Mouse (Mus musculus) retina, adult 2 months (tissue): Measurements from ENCODE around the gene Glrb.

ENCODE experiments used
- DNase-seq: peaks from one replicate; pipeline ENCODE4 v3.0.0-alpha.2; 2012; ENCODE audit warnings: low read depth, low spot score

Gene Glrb

DNA sequence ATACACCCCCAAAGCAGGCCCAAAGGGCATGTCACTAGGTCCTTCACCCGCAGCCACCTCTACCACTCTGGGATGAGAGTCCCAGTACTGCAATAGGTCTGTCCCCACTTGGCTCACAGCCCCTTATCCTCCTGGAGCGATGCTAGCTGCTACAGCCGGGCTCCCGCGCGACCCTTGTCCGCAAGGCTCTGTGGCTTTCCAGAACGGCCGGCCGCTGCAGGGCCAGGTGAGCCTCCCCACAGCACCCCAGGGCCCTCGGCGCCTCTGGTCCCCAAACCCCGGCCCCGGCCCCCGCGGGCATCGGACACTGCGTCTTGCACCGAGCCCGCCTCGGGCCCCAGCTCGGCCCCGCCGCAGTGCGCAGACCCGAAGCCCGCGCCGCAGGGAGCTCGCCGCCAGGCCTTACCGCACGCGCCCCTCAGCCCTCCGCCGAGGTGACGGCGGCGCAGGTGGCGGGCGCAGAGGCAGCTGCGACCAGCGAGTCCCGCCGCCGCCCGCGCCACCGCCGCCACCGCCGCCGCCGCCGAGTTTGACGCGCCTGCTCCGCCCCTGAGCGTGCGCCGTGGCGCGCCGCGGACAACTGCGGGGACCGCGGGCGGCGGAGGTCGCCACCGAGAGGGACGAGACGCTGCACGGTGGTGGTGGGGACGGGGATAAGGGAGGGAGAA is at the start of gene Glrb:
Glrb (minus strand) TSS at position 550 of the 668 bp plus-strand sequence.
- no peak for DNase-seq

- DNase-seq = no peak
Measured at GRCm38 (mm10) chr3:80959965-80960364, 46.5 kb upstream of the Glrb start.

DNA sequence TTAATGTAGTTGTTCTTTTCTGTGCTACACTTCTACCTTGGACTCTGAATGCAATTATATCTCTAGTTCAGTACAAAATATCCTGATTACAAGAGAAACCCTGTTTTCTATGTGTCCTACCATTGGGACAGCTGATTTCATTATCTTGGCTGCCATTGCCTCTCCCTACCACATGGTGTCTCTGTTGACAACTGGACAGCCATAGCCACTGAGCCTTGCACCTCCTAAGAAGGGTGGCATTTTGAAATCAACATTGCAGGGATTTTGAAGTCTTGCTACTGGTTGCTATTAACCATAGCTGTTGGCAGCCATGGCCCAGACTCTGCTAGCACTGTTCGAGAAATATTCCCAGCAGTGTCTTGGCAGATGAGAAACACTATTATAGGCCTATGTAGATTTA is 45.1 kb upstream of the Glrb start:
- DNase-seq = peak; percentile 13

- no peak for DNase-seq
Measured at GRCm38 (mm10) chr3:80913779-80914284, 372 bp upstream of the Glrb start.

GRCm38 (mm10) chr3:80894745-80895480 is 18.5 kb downstream of the Glrb start:
- DNase-seq = no peak

GRCm38 (mm10) chr3:80894328-80894727 is 19.1 kb downstream of the Glrb start:
- no peak for DNase-seq

- DNase-seq = no peak
Measured at GRCm38 (mm10) chr3:80893055-80893690, 20.3 kb downstream of the Glrb start.

- no peak for DNase-seq
Measured at GRCm38 (mm10) chr3:80891087-80891486, 22.4 kb downstream of the Glrb start.

DNA sequence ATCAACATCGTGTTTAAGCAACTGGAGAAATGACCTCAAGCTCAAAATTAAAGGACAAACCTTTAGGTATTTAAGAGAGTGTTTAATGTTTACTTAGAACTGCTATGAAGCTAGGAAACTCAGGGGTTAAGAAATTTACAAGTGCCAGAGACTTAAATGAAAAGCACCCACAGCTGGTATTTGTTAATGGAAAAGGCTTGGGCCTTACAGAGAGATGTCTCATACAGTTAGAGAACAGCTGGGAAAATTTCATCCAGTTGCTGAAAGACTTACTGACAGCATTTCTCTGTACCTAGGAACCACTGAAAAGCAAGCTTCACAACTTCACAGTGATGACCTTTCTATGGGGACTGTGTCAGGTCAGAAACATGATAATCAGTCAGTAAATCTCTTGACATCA is 28.3 kb downstream of the Glrb start:
- no peak for DNase-seq

- no peak for DNase-seq
Measured at GRCm38 (mm10) chr3:80883601-80884000, 29.9 kb downstream of the Glrb start.

- DNase-seq = no peak
Measured at GRCm38 (mm10) chr3:80880660-80881293, 32.7 kb downstream of the Glrb start.

DNA sequence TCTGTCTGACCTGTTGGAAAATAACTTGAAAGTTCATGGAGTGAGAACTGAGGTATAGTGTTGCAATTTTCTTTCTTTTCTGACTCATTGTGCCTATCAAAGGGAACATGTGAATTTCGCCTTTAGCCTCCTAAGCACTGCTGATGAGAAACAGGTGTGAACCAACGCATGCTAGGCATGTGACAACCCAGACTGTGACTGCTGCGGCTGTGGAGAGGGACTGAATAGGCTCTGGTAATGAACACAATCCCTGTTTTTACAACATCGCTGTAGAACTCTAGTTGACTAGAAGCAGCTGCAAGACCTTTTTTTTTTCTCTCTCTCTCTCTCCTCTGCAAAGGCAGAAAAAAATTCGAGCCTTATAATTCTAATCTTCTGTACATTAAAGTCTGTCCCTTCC is 34.9 kb downstream of the Glrb start:
- DNase-seq = no peak

DNA sequence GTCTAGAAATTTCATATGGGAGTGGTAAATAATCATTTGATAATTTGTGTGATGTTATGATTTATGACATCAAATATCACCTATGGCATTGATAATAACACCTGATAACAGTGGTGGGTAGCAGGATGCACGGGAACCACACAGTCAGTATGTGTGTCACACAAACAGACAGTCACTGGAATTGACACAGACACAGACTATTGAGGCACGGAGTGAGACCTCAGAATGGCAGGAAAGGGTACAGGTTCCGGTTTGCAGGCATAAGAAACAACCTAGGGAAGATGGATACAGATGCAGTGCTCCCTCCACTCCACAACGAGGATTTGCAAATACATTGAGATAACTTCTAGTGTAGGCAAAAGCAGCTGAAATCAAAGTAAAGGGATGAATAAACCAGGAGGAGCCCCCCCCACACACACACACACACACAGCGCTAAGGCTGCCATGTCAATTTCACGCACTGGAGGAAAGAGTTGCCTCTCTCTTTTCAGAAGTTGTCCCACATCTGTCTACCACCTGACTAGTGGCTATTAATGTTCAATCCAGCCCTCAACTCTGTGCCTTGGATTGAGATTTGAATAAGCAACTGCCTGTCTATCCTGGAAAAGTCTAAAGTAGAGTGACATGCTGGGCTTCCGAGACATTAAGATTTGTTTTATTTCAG is 38.6 kb downstream of the Glrb start:
- no peak for DNase-seq

GRCm38 (mm10) chr3:80874081-80874480 is 39.4 kb downstream of the Glrb start:
- no peak for DNase-seq

- DNase-seq = no peak
Measured at GRCm38 (mm10) chr3:80871472-80872171, 41.8 kb downstream of the Glrb start.

GRCm38 (mm10) chr3:80867328-80867727 is 46.1 kb downstream of the Glrb start:
- DNase-seq = no peak

DNA sequence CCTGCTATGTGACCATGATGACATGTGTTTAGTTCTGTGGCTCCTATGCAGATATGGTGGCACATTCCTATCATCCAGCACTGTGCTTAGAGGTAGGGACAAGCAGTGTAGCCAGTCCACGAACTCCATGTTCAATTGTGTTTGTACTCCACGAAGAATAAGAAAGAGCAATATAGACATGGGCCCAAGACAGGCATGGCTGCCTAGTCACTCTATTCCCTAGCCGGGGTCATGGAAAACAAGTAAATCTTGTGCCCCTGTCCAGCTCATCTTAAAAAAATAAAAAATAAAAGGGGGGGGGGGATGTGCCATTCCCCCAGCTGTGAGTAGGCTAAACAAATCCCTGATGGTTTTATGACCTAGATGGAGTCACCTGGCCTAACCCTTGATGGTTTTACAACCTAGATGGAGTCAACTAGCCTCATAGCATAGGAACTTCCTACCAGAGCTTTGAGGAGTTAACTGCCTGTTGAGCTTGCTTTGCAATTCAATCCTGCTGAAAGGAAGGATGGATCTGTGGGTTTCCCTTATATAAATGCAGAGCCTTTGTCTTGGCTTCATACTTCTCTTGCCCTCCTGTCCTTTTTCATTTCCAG is 60.5 kb downstream of the Glrb start:
- DNase-seq = no peak

DNA sequence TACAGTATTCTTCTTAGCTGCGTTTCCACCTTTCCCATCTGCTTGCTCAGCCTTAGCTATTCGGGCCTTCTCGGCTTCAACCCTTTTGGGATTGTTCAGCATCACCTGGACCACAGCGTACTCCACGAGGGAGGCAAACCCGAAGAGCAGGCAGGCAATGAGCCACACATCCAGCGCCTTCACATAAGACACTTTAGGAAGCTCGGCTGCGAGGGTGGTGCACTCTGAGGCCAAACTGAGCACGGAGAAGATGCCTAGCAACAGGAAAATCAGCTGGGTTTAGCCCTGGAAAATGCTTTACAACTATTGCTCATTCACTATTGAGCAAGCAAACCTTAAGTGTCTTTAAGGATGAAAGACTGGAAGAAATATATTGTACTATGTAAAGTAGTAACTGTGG is 62.5 kb downstream of the Glrb start:
- DNase-seq = no peak

DNA sequence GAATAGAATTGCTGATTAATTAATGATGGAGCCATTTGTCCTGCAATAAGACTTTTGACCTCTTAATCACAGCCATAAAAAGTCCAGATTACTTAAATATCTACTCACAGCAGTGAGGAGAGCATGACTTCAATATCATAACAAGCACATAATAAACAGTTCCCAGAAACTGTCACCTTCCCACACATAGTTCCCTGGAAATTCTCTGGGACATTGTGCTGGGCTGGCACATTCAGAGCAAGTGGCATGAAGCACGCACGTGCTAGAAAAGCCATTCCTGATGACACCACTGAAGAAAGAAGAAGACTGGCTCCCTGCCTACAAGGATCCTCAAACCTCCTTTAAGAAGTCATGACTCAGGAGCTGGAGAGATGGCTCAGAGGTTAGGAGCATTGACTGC is 67.8 kb downstream of the Glrb start:
- no peak for DNase-seq

GRCm38 (mm10) chr3:80839845-80840244 is 73.6 kb downstream of the Glrb start:
- DNase-seq = no peak

DNA sequence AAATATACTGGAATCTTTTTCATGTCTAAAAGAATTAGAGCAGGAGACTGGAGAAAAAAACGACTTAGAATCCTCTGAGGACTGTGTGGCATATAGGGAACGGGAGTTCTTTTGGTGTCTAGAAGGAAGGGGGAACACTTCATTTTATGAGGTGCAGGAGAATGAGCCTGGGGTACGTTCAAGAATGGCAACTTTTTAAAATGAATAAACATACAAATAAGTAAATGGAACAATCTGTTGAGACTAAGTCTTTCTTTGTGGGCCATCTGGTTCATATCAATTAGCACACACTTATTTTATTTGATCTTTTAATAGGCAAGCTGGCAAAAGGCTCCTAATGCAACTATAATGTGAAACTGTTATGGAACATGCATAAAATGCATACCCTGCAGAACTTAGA is 75.9 kb downstream of the Glrb start:
- DNase-seq = no peak
